In the genomic region with DNA sequence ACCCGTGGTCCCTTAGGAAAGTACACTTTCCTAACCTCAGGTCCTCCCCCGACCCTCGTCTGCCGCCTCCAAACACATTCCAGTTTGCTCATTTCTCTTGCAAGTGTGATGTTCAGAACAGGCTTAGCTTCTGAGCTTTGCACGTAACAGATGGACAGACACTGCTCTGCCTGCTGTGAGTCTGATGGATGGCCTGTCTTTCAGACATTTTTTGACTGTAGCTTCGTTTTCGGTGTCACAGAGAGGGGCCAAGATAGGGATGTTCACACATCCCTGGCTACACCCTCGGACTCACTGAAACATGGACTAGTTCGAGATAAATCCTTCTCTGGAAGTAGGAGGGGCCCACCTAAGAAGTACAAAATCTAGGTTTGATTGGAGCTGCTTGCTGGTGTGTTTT, we compare ENCODE assay signal across 13 mouse cellular contexts.
"Had no signal": no experiment of that assay in that cellular context is flagged by ENCODE, and none has a peak within 500 bp of the region (broad histone marks: within the 10 kb centered on the region; RNA-seq: fewer than 3 reads in every experiment).

No protein-coding gene starts in this region.

- ATAC-seq: liver, embryonic 12.5 days; midbrain, embryonic 16.5 days had no signal

- H3K9me3 ChIP-seq: limb, embryonic 15.5 days; liver, embryonic 12.5 days; midbrain, embryonic 12.5 days had no signal

- H3K27ac ChIP-seq: left cerebral cortex, adult 2 months; limb, embryonic 15.5 days; liver, embryonic 12.5 days; midbrain, embryonic 12.5 days had no signal

- H3K4me1 ChIP-seq: liver, embryonic 12.5 days had no signal

- H3K4me3 ChIP-seq: left cerebral cortex, adult 2 months; limb, embryonic 15.5 days; liver, embryonic 12.5 days; midbrain, embryonic 12.5 days had no signal

- H3K9ac ChIP-seq: limb, embryonic 15.5 days; liver, embryonic 12.5 days; lung, embryonic 14.5 days; midbrain, embryonic 12.5 days had no signal

- DNase-seq: kidney, adult 8-10 months; kidney, postnatal 25 days; lung, embryonic 14.5 days; lung, postnatal 10 days; lung, postnatal 4 days; right cerebral cortex, adult 18-20 months; right cerebral cortex, postnatal 25 days; thymus, postnatal 4 days had no signal

- H3K36me3 ChIP-seq: limb, embryonic 15.5 days; liver, embryonic 12.5 days; midbrain, embryonic 12.5 days had no signal

- H3K27me3 ChIP-seq: limb, embryonic 15.5 days; liver, embryonic 12.5 days; midbrain, embryonic 12.5 days had no signal

- H3K4me2 ChIP-seq: limb, embryonic 15.5 days; liver, embryonic 12.5 days; lung, embryonic 14.5 days; midbrain, embryonic 12.5 days had no signal
